Mouse (Mus musculus) G1E (cell line): ENCODE measurements around the gene Cenpa. TPM values are rescaled to one million over a fixed set of nuclear protein-coding genes. Genes with fewer than 3 reads are reported as not detected.

Source experiments
- ATAC-seq: 2 replicates; pipeline ENCODE4 v1.8.0; 2016; ENCODE audit warnings: mild to moderate bottlenecking; ENCODE audit not compliant: insufficient number of reproducible peaks, poor library complexity, low FRiP score, severe bottlenecking; ENCODE audit errors: extremely low read depth
- DNase-seq: peaks from one replicate; pipeline ENCODE4 v3.0.0; 2012; ENCODE audit warnings: low spot score
- H3K27me3 ChIP-seq: 2 replicates; pipeline ENCODE4 v1.6.1; 2012; ENCODE audit warnings: mild to moderate bottlenecking, low read length, inconsistent platforms; ENCODE audit not compliant: insufficient read depth
- H3K36me3 ChIP-seq: replicated peaks from 2 replicates; pipeline ENCODE3; 2012; ENCODE audit warnings: mild to moderate bottlenecking, inconsistent platforms
- H3K4me1 ChIP-seq: 2 replicates; pipeline ENCODE4 v1.6.1; 2012; ENCODE audit warnings: low read depth, low read length, inconsistent platforms, mixed read lengths; ENCODE audit not compliant: insufficient read depth
- H3K4me3 ChIP-seq: 2 replicates; pipeline ENCODE4 v1.5.1; 2012; ENCODE audit warnings: low read depth, mild to moderate bottlenecking, inconsistent platforms, low read length, moderate library complexity, mixed read lengths
- H3K9me3 ChIP-seq: replicated peaks from 2 replicates; pipeline ENCODE4 v1.6.1; 2012; ENCODE audit warnings: inconsistent platforms
- CTCF ChIP-seq: IDR thresholded peaks from 2 replicates; pipeline ENCODE4 v1.5.1; 2012; ENCODE audit warnings: low read depth, low read length, inconsistent platforms, mixed read lengths
- GATA1 ChIP-seq: IDR thresholded peaks from 2 replicates; pipeline ENCODE4 v1.6.1; 2012; ENCODE audit warnings: borderline replicate concordance, low read length, inconsistent platforms, mixed read lengths
- GATA2 ChIP-seq: IDR thresholded peaks from 2 replicates; pipeline ENCODE4 v1.6.1; 2012; ENCODE audit warnings: low read depth, low read length, inconsistent platforms, borderline replicate concordance
- POLR2AphosphoS5 ChIP-seq: IDR thresholded peaks from 2 replicates; pipeline ENCODE4 v1.6.1; 2012; ENCODE audit warnings: low read depth, low read length, inconsistent platforms; ENCODE audit not compliant: insufficient replicate concordance
- TAL1 ChIP-seq: conservative IDR thresholded peaks from 2 replicates; pipeline ENCODE4 v1.6.1; 2012; ENCODE audit warnings: low read depth, low read length, inconsistent platforms, mixed read lengths
- polyA plus RNA-seq: library from polyadenylated mRNA; stranded (reverse); fragments of >175 nt; gene quantifications from 2 replicates; pipeline ENCODE4 v1.2.3, GENCODE M21; 2012
- total RNA-seq, 2 experiments: library from RNA; stranded (forward) in 1 of 2; stranded (reverse) in 1 of 2; fragments of 200-1000 nt in 1 of 2; fragments of >200 nt in 1 of 2; fragmentation: Nextera tagmentation in 1 of 2; gene quantifications; 2 replicates each; pipeline ENCODE4 v1.2.3; 2014 to 2017

The Cenpa gene
- total and polyA plus RNA-seq, 3 experiments: 113 to 307 (median 203) TPM

DNA sequence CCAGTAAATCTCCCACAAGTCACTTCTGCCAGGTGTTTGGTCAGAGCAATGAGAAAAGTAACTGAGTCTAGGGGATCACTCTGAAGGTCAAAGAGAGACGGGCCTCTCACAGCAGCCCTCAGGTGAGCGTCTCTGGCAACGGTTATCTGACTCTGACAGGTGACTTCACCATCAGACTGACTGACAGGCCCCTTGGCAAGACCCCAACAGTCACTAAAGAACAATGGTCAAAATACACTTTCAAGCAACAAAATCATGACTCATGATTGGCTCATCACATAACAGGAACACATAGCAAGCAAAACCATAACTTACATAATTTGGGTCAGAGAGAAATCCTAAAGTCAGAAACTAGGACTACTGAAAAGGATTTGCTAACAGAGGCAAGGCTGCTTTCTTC lies 35.3 kb downstream of the Cenpa start:
- peaks cover under 1% of the 10 kb centered on the region for H3K9me3 ChIP-seq
- H3K36me3 ChIP-seq: no peaks in the 10 kb centered on the region
- no peak for TF ChIP-seq CTCF
- TF ChIP-seq GATA2: no peak
- no peak for TF ChIP-seq GATA1
- no peak for TF ChIP-seq POLR2AphosphoS5
- TF ChIP-seq TAL1: no peak
- no peak for ATAC-seq
- no peak overlapping the region for H3K4me3 ChIP-seq
- H3K27me3 ChIP-seq: peaks cover 13% of the 10 kb centered on the region
- DNase-seq: no peak
- H3K4me1 ChIP-seq: peaks cover 2% of the 10 kb centered on the region

DNA sequence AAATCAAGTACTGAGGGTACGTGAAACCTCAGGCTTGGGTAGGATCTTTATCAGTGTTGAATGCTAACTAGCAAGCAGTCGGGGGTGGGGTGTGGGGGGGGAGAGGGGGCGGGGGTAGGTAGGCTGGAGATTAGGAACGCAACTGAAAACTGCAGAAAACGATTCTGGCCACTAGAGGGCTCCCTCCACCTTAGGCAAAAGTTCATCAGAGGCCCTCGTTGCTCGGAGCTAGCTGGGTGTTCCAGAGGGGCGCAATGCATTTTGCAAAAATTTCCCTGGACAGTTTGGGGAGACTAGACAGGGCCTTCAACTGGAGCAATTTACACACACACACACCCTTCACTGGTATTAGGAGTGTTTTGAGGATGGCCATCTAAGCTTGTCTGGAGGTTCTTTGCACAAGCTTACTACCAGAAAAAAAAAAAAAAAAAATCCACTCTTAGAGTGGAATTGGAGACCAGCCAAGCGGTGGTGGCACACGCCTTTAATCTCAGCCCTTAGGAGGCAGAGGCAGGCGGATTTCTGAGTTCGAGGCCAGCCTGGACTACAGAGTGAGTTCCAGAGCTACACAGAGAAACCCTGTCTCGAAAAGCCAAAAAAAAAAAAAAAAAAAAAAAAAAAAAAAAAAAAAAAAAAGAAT lies 43.3 kb downstream of the Cenpa start:
- TF ChIP-seq CTCF (0 out of 2 replicates have a peak, but pooled peaks have one; percentile 19), GATA2 (no peak), GATA1 (no peak), POLR2AphosphoS5 (no peak), TAL1 (no peak)
- DNase-seq (peak; percentile 25), ATAC-seq (no peak)
- Histone ChIP-seq H3K4me1 (peaks cover 4% of the 10 kb centered on the region; the same call in 1 of the 2 replicates), H3K36me3 (no peaks in the 10 kb centered on the region), H3K4me3 (no peak overlapping the region), H3K9me3 (peaks cover 7% of the 10 kb centered on the region), H3K27me3 (peaks cover 46% of the 10 kb centered on the region)

DNA sequence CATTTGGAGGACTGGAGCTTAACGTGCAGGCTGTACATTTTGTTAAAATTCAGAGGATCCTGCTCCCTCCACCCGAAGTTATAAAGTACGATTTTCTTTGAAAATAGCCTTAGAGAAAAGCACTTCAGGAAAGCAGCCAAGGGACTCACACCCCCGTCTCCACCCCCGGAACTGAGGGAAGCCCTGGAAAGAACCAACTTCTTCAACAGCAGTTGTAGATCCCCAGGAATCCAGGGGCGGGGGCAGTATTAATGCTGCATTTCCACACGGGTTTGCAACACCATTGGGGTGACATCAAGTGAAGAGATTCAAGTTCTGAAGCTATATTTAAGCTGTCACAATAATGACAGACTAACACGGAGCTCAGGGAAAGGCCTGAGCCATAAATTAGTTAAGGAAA lies 43.9 kb downstream of the Cenpa start:
- Histone ChIP-seq H3K4me1 (peaks cover 4% of the 10 kb centered on the region; the same call in 1 of the 2 replicates), H3K9me3 (peaks cover 7% of the 10 kb centered on the region), H3K36me3 (no peaks in the 10 kb centered on the region), H3K4me3 (no peak overlapping the region), H3K27me3 (peaks cover 48% of the 10 kb centered on the region)
- DNase-seq: no peak
- no peak for TF ChIP-seq GATA1
- ATAC-seq: no peak

DNA sequence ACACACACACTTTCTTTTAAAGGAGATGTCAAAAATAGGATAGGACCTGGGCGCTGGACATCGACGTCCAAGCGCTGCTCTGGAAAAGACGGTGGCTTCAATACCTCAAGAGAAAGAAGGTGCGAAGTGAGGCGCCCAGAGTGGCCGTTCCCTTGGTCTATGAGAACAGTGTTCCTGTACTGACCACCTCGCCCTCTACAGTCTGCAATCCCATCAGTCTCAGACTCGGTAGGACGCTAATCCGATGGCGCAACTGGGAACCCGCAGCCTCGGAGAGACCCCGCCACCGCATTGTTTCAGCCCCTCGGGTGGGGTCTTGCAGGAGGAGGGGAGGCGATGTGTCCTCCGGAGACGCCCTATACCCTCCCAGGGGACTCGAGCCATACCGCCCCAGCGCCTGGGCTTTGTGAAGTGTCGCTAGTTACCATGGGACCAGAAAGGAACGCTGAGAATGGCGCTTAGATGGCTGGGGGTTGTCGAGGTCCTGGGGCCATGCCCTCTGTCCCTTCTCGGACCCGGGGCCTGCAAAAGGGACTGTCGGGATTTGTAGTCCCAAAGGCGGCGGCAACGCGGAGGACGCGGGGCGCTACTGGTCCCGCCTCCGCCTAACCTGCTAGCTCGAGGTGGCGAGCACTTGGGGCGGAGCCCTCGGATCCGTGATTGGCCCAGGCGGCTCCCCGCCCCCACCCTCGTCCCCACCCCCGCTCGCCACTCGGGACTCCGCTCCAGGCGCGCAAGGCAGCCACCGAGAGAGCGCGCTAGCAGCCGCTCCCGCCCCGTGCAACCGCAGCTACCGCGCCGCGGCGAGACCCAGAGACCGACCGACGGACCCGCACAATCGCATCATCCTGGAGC lies 44.8 kb downstream of the Cenpa start, which contains the start of gene Dpysl5:
Gene Dpysl5, plus strand, starts transcription at position 418 of the 855 bp plus-strand sequence.
- H3K27me3 ChIP-seq: peaks cover 48% of the 10 kb centered on the region
- H3K4me1 ChIP-seq: peaks cover 4% of the 10 kb centered on the region; the same call in 1 of the 2 replicates
- no peaks in the 10 kb centered on the region for H3K36me3 ChIP-seq
- TF ChIP-seq TAL1 (no peak), GATA1 (no peak), POLR2AphosphoS5 (no peak), GATA2 (no peak), CTCF (no peak)
- no peak within 1 kb of the TSS for H3K4me3 ChIP-seq
- DNase-seq (no peak), ATAC-seq (no peak)
- H3K9me3 ChIP-seq: peaks cover 7% of the 10 kb centered on the region

DNA sequence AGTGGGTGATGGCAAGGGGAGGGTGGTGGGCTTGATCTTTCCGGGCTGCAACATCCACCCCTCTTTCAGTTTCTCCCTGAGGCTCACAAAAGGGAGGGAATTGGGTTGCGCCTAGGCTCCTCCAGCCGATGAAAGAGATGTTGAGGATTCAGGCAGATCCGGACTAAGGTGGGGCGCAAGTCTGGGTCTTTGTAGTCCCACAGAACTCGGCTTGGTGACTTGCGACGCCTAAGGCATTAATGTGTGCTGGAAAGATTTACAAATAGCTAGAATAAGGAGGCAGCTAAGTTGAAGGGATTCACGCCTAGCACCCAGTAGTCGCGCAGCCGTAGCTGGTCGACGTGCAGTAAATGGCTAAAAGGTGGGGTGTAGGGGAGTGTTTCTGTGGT lies 45.4 kb downstream of the Cenpa start:
- TF ChIP-seq GATA1 (no peak), GATA2 (no peak), TAL1 (no peak), POLR2AphosphoS5 (no peak), CTCF (no peak)
- peaks cover 4% of the 10 kb centered on the region; the same call in 1 of the 2 replicates for H3K4me1 ChIP-seq
- no peak overlapping the region for H3K4me3 ChIP-seq
- H3K36me3 ChIP-seq: no peaks in the 10 kb centered on the region
- no peak for DNase-seq
- peaks cover 5% of the 10 kb centered on the region for H3K9me3 ChIP-seq
- H3K27me3 ChIP-seq: peaks cover 43% of the 10 kb centered on the region
- no peak for ATAC-seq
